Mouse (Mus musculus) lung, postnatal 10 days (tissue): ENCODE data around the gene Rai1.
A peak's percentile ranks its signal among the peaks of the same experiment; 100 is the strongest.

ENCODE experiments used
- DNase-seq: peaks from one replicate; pipeline ENCODE4 v3.0.0; 2021

Gene Rai1

DNA sequence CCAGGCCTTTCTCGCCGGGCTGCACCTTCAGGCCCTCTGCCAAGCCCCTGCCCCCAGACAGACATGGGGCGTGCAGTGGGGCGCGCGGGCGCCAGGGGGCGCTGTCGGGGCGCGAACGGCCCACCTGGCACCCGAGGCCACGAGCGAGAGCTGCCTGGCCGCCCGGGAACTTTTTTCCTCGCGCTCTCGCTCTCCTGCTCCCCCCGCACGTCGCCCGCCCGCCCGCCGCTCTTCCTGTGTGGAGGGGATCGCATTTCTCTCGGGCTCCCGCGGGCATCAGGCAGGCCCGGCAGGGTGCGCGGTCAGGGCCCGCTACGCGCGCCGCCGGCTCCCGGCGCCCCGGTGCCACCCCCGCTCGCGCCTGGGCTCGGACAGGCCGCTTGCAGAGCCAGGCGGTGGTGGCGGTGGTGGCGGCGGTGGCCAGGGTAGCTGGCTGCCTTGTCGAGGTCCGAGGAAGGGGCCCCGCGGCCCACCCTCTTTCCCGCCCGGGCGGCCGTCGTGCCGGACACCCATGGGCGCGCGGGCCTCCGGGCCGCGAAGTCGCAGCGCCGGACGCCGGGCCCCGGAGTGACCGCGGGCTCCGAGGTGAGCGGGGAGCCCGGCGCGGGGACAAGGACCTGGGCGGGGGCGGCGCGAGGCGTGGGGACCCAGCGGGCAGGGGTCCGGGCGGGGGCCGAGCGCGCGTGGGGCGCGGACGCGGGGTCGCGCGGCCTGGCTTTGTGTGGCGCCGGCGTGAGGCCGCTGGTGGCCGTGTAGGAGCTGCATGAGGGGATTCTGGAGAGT lies at the start of gene Rai1:
Gene Rai1, plus strand, starts transcription at position 204 of the 783 bp plus-strand sequence.
- DNase-seq: peak; percentile 93

DNA sequence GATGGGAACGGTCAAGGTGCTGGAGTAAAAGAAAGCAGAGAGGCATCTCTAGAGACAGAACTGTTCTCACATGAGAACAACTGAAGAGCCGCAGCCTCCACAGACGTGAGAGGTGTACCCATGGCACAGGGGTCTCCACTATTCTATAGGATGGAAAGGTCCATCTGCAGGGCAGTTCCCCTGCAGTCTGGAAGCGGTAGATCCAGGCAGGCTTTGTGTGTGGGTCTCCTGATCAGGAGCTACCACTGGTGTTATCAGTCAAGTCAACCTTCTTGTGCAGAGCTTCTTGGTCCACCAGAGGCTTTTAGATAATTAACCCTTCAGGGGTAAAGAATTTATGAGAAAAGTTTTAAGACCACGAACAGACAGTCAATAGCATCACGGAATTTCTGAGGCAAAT lies 48.3 kb upstream of the Rai1 start:
- DNase-seq: no peak

DNA sequence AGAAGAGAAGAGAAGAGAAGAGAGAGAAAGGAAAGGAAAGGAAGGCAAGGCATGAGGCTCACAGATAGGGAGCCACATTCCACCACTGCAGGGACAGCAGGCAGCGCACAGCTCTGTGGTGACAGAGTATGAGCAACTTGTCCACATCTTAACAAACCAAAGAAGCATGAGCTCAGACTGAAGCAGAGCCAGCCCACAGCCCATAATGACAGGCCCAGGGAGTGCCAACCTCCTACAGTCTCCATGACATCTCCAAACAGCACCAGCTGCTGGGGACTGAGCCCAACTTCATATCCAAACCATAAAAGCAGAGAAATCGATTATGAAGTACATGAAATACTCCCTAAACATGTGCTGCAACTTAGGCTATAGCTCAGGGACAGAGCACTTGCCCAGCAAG lies 46.8 kb upstream of the Rai1 start:
- DNase-seq: no peak

DNA sequence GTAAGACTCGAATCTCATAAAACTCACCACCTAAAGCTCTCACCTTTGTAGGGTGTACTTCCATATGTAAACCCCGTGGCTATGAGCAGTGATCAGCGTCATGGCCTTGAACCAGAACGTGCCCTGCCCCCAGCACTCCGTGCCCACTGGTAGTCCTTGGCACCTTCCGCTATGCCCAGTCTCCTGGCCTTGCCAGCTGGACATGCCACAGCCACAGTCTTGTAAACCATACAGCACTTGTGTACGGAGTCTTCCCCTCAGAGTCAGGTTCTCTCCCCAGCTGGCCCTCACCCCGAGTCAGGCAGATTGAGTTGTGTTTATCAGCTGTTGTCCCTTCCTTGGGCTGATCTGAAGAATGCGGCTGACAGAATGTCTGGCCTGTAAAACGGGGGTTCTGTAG lies 46.4 kb upstream of the Rai1 start:
- no peak for DNase-seq

DNA sequence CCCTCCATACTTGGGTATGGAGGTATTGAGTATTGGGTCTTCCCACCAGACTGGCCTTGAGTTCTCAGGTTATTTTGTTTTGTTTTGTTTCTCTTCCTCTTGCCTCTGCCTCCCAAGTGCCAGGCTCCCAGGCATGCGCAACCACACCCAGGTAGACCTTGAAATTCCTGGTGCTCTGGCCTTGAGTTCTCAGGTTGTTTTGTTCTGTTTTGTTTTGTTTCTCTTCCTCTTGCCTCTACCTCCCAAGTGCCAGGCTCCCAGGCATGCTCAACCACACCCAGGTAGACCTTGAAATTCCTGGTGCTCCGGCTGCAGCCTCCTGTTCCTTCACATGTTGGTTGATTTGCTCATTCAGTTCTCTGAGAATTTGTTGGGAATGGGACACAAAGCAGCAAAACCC lies 44.8 kb upstream of the Rai1 start:
- DNase-seq: no peak

DNA sequence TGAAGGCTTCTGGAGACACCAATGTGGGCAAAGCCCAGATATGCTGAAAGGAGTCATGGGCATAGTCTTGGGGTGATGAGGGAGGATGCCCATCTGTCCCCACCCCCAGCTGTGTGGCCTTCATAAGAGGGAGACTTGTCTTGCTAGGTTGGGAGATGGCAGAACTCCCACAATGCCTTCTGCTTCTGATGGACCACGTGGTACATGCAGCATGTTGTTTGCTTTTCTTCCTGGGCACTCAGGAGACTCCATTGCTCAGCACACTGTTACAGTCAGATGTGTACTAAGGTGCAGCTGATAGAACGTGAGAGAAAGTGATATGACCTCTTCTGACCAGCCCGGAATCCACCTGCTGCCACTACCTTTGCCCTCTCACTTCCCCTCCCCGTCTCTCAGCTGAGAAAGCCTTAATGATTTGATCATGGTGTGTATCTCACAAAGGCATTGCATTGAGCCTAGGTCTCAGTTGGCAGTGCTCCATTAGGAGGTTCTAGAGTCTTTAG lies 43.3 kb upstream of the Rai1 start:
- no peak for DNase-seq

DNA sequence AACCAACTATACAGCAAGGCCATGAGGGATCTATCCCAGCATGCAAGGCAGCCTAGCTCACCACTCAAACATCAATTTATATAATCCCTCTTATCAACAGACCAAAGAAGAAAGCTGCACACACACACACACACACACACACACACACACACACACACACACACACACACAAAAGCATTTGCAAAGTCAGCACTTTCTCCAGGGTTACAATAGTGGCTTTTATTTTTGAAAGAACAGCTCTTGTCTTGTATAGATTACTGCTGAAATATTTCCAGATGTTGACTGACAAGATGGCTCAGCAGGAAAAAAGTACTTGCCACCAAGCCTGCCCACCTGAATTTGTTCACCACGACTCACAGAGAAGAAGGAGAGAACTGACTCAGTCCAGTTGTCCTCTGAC lies 39.5 kb upstream of the Rai1 start:
- no peak for DNase-seq

DNA sequence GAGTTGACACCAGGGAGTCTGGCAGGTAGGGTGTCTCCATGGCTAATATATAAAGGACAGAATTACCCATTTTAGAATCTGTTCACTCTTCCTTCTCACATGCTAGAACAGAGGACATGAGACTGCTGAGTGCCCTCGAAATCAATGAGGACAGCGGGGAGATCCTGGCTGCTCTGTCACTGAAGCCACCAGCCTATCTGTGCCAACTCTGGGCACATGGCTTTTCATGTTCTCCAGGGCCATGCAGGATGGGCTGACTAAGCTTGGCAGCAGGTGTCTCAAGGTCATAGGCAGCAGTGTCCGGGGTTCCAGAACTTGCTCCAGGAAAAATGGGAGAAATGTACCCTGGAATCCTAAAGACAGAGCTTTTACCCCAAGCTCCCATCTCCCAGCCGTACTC lies 37.2 kb upstream of the Rai1 start:
- no peak for DNase-seq

DNA sequence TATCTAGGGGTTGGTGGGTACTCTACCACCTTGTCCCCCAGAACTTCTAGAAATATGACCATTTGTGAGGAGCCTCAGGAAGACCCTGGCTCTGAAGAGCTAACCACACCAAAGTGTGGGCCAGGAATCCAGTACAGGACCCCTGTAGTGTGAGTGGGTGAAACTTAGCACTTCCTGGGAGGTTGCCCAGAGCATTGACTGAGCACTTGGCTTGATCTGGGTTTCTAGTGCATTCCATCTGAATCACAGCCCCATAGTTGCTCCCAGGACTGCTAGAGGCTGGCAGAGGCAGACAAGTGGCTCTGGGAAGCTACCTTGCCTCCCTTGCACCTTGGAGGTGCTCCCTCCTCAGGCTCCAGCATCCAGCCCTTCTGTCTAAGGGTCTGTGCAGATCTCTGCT lies 36.2 kb upstream of the Rai1 start:
- DNase-seq: no peak

DNA sequence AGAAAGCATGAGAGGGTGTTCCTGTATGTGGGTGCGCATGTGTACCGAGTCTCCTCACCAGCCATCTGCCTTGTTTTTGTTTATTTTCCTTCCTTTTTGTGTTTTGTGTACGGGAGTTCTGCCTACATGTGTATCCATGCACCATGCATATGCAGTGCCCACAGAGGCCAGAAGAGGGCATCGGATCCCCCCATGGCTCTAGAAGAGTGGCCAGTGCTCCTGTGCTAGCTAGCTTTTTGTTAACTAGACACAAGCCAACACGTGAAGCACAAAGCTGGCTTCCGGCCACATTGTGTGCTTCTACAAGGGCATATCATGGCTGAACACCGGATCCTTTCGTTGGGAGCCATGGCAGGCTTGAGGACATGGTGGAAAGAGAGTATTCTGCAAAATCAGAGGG lies 34.2 kb upstream of the Rai1 start:
- DNase-seq: peak; percentile 73

DNA sequence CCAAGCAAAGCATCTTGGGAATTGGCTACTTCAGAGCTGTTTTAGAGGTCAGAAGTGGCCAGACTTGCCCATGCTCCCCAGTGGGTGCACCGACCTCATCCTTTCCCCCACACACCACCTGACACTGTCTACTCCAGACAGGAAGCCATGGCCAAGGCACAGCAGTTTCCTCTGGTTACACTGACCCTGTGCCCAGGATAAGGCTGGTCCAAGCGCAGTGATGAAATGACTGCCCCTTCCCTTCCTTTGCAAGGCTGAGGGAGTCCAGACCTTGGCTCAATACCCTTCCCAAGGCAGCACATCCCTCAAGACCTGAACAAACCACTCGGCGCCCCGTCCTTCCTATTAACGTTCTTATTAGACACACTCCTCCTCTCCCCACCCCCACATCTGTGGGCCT lies 33.6 kb upstream of the Rai1 start:
- no peak for DNase-seq

DNA sequence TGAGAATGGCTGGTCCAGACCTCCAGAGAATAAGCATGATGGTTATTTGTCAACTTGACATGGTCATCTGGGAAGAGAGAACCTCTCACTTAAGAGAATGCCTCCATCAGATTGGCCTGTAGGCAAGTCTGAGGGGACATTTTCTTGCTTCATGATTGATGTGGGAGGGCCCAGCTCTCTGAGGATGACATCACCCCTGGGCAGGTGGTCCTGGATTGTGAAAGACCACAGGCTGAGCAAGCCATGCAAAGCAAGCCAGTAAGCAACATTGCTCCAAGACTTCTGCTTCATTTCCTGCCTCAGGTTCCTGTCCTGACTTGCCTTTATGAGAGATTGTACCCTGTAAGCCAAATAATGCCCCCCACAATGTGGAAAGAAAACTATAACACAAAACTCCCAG lies 31.7 kb upstream of the Rai1 start:
- no peak for DNase-seq

DNA sequence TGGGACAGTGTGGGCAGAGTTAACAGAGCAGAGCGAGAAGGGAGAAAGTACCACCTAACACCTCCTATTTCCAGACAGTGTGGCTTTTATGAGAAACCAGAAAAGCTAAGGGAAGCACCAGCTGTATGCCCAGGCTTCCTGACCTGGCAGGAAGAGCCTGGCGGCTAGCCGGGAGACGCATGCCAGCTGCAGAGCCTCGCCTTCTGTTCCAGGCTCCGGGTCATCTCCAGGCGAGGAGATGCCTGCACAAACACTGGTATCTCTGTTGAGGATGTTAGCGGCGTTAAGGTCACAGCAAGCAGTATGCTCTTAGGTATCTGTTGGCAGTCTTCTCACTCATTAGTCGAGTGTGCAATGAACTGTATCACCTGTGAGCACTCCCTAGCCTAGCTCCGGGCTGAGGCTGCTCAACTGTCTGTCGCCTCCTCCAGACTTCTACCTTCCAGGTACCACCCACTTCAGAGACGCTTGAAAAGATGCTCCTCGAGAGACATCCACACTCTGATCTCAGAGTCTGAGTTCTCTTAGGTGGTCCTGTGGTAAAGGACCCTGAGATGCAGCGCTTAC lies 30.8 kb upstream of the Rai1 start:
- DNase-seq: no peak

DNA sequence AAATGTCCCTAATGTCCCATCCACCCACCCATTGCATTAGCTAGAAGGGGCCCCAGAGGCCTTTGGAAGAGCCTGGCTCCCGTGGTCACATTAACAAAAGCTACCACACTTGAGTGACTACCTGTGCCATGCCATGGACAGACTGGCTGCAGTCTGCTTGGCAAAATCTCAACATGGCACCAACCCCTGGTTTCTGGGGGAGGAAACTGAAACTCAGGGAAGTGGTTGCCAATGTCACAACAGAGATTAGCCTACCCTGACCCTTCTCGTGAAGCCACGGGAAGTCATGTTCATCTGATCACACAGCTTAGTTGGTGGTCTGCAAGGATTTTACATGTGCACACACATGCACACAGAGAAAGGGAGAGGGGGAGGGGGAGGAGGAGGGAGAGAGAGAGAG lies 28.6 kb upstream of the Rai1 start:
- no peak for DNase-seq

DNA sequence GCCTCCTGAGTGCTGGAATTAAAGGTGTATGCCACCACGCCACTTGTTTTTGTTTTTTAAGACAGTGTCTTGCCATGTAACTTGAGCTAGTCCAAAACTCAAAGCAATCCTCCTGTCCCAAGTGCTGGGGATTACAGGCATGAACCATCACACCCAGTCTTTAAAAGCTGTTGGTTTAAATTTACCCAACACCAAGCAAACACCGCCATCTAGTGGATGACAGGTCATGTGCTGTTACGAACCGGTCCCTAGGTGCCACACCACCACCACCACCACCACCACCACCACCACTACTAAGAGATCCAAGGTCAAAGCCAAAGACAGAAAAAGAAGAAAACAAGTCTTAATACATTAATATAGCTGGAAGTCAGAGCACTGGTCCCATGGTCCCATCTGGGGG lies 28.0 kb upstream of the Rai1 start:
- DNase-seq: peak; percentile 87

DNA sequence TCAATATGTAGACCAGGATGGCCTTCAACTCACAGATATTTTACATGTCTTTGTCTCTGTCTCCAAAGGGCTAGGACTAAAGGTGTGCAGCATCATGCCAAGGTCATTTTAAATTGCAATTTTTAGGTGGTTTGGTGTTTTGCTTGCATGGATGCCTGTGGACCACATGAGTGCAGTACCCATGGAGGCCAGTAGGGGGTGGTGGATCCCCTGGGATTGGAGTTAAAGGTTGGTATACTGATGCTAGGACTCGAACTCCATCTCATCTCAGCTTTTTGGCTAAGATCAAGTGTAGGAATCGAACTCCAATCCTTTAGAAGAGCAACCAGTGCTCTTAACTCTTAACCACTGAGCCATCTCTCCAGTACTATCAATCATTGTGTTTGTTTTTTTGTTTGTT lies 20.2 kb upstream of the Rai1 start:
- peak; percentile 55 for DNase-seq

DNA sequence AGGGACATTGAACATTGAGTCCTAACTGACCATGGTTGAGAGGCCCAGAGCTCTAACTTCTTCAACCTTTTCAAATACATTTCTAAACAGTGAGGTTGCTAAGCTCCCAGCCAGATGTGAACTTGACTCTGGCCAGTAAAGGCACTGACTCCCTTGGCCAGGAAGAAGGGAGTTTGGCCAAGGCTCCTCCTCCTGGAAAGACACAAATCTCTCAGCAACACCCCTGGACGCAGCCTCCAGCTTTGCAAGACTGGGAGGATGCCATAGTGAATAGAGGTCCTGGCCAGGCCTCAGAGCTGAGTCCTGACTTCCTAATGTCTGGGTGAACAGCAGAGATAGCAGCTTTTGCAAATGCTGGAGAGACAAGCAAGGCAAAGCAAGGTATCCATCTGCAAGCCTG lies 18.1 kb upstream of the Rai1 start:
- DNase-seq: peak; percentile 28

DNA sequence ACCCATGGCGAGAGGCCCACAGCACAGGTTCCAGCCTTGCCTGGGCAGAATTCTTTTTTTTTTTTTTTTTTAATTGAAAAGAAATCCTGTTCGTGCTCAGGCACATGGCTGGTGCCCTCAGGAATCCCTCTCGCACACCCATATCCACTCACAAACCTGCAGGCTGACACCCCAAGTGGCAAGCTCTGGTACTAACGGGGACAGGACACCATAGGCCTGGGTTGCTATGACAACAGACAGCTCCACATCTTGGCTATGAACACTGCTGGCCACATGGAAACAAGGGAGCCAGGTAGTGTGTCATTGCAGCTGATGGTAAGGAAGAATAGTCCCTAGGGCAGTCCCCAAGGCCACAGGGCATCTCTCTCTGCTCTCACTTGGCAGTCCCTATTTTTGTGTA lies 15.9 kb upstream of the Rai1 start:
- peak; percentile 43 for DNase-seq

DNA sequence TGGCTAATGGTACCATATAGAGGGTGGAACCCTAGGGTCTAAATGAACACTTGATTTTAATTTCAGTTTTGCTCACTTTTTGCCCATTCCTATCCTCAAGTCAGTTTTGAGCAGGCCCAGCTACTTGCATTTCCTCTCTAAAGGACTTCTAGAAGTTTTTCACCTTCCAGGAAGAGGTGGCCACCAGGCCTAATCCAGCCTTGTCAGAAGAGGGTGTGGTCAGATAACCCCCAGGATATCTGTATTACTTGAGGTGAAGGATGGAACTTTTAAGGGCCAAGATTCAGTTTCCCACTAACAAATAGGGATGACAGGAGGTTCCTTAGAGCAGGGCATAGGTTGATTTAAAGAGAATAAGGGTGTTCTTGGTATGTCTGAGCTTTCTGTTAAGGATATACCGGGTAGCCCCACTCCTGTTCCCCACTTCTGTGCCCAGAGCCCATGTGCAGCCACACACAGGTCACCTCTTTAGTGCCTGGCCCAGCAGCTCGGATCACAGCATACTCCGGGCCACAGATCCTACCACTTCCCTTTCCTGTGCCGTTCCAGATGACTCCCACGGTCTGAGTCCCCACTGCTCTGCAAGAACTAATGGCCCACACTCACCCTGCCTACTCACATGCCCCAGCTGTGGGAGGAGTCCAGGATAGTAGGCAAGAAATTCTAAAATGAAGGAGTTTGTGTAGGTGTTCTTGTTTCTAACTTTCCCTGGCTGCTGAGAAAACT lies 14.0 kb upstream of the Rai1 start:
- DNase-seq: no peak

DNA sequence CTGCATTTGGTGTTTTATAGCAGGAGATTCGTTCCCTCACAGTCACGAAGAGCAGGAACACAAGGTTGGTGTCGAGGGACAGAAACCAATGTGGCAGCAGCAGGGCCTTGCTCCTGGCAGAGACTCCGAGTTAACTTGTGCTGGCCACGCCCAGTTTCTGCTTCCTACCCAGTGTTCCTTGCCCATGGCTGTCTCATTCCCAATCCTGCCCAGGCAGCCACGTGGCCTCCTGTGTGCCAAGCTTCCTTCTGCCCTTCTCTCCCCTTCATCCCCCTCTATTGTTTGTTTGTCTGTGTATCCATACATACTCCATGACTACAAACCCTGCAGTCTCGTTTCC lies 13.4 kb upstream of the Rai1 start:
- peak; percentile 41 for DNase-seq

DNA sequence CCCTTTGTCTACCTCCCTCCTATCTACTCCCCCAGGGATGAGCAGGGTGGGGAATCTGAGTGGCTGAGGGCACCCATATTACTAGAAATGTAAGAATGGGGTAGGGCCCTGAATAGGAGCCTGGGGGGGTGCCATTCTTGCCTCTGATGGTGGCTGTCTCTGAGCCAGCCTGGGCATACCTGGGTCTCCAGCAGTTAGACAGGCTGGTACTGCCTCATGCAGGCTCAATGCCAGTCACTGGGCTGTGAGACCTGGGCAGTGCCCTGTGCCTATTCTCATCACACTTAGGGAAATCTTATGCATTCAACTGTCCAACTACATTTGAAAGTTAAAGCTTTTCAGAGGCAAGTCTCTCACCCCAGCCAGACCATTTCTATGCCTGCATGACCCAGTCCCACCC lies 11.6 kb upstream of the Rai1 start:
- no peak for DNase-seq

DNA sequence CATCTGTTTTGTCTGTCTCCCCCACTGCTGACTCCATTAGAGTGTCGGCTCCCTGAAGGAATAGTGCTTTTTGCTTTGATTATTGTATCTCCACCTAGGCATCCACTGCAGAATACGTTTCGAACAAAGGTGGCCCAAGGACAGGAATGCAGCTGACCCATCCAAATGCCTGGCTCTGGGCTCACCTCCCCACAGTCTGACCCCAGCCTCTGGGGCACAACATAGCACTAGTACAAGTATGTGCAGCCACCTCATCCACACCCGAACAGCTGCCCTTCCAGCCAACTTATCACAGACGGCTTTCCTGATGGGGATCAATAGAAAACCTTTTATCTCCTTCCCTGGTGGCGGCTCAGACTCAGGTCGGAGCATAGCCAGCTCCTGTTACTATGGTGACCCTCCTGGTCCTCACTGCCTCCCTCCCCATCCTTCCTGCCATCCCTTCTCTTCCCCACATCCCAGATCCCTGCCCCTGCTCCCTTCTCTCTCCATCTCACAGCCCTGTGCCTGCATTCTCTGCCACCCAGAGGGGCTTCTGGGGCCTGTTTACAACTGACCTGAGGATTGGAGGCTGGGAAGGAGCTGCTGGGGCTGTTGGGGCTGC lies 10.7 kb upstream of the Rai1 start:
- no peak for DNase-seq

DNA sequence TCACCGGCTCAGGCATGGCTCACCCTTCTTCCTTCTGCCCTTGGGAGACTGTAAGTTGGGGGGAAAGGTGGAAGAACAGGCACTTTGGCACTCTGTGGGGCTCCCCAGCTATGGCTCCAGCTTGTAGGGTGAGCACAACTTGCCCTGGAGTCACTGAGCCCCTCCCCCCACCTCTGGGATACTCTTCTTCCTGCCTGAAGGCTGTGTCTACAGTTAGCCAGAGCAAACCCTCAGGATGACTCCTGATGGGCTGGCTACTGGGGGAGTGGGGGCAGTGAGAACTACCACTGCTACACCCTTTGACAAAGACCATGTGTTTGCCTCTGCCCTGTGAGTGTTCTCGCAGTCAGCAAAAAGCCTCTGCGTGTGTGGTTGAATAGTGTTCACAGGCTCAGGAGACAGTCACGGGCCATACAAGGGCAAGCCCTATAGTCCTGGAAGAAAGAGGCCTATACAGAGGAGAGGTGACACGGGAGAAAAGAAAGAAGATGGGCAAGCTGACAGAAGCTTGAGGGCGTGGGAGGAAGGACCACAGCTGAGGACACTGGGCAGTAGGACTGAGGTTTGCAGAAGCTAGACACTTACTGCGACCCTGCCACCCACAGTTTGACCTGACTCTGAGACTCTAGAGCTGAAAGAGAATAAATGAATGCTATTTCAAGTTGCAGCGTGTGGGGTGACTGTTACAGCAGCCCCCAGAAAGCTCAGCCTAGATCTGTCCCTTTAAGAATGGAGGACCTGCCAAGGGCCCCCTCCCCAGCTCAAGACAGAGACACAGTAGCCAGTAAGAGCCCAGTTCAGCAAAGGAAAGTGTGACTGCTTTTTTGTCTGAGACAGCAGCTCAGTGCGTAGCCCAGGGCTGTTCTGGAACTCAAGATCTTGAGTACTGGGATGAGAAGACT lies 9.7 kb upstream of the Rai1 start:
- DNase-seq: peak; percentile 54
